Mouse (Mus musculus) CH12.LX (cell line): ENCODE data around the gene Aspdh. TPM values are rescaled to one million over a fixed set of nuclear protein-coding genes. Genes with fewer than 3 reads are reported as not detected.

Source experiments
- DNase-seq: peaks from one replicate; pipeline ENCODE4 v3.0.0-alpha.2; 2013; ENCODE audit errors: extremely low read depth
- H3K27ac ChIP-seq: 2 replicates; pipeline ENCODE4 v1.5.1; 2012; ENCODE audit warnings: low read depth, mild to moderate bottlenecking, control low read depth, moderate library complexity; ENCODE audit not compliant: insufficient read depth
- H3K27me3 ChIP-seq: replicated peaks from 2 replicates; pipeline ENCODE3; 2012; ENCODE audit warnings: inconsistent platforms
- H3K36me3 ChIP-seq, 2 experiments: replicated peaks in 1 of 2; 2 replicates each; pipeline versions ENCODE3 to v1.6.1; 2012; ENCODE audit warnings: inconsistent platforms in 1 of 2, low read length in 1 of 2, mild to moderate bottlenecking in 1 of 2, mixed read lengths in 1 of 2, moderate library complexity in 1 of 2; ENCODE audit not compliant: control insufficient read depth in 1 of 2, insufficient read depth in 1 of 2
- H3K4me1 ChIP-seq, 2 experiments: 2 replicates each; pipeline ENCODE4 v1.6.1; 2012; ENCODE audit warnings: inconsistent platforms in 1 of 2, moderate library complexity in 1 of 2; ENCODE audit not compliant: insufficient read depth in 2 of 2, control insufficient read depth in 1 of 2
- H3K4me2 ChIP-seq: 2 replicates; pipeline ENCODE4 v1.6.1; 2012; ENCODE audit warnings: low read depth, mild to moderate bottlenecking, control low read depth; ENCODE audit not compliant: poor library complexity, insufficient read depth, severe bottlenecking
- H3K4me3 ChIP-seq, 3 experiments: fragments of 150-350 bp in 1 of 3; sonication (generic) in 1 of 3; replicated peaks in 1 of 3; 2 replicates each; pipeline versions ENCODE3 to v1.5.1; 2011 to 2012; ENCODE audit warnings: low read depth in 2 of 3, low read length in 2 of 3, mild to moderate bottlenecking in 2 of 3, moderate library complexity in 2 of 3, control low read depth in 1 of 3, improper control_type of control experiment in 1 of 3, inconsistent platforms in 1 of 3, mixed read lengths in 1 of 3; ENCODE audit not compliant: poor library complexity in 1 of 3
- H3K79me2 ChIP-seq: replicated peaks from 2 replicates; pipeline ENCODE4 v1.6.1; 2012; ENCODE audit warnings: mild to moderate bottlenecking, moderate library complexity; ENCODE audit not compliant: control insufficient read depth, poor library complexity, insufficient read depth, severe bottlenecking; ENCODE audit errors: extremely low read depth
- H3K9ac ChIP-seq: 2 replicates; pipeline ENCODE4 v1.6.1; 2012; ENCODE audit warnings: low read depth, mild to moderate bottlenecking, control low read depth, moderate library complexity; ENCODE audit not compliant: insufficient read depth
- H3K9me3 ChIP-seq: replicated peaks from 2 replicates; pipeline ENCODE3; 2012; ENCODE audit warnings: low read length, inconsistent platforms, mixed read lengths
- CHD2 ChIP-seq: IDR thresholded peaks from 2 replicates; pipeline ENCODE4 v1.6.1; 2011; ENCODE audit warnings: low read length, improper control_type of control experiment
- CTCF ChIP-seq, 2 experiments: IDR thresholded peaks in 1 of 2; conservative IDR thresholded peaks in 1 of 2; 2 replicates each; pipeline ENCODE4 v1.5.1; 2011 to 2012; ENCODE audit warnings: low read depth in 2 of 2, low read length in 2 of 2, improper control_type of control experiment in 1 of 2, inconsistent platforms in 1 of 2, mild to moderate bottlenecking in 1 of 2, moderate library complexity in 1 of 2
- E2F4 ChIP-seq: IDR thresholded peaks from 2 replicates; pipeline ENCODE4 v1.6.1; 2011; ENCODE audit warnings: low read depth, low read length, improper control_type of control experiment; ENCODE audit not compliant: insufficient replicate concordance
- ELF1 ChIP-seq: IDR thresholded peaks from 2 replicates; pipeline ENCODE4 v1.6.1; 2014; ENCODE audit warnings: low read depth, mild to moderate bottlenecking, inconsistent platforms, low read length, improper control_type of control experiment
- EP300 ChIP-seq: IDR thresholded peaks from 2 replicates; pipeline ENCODE4 v1.6.1; 2011; ENCODE audit warnings: low read length, improper control_type of control experiment
- ETS1 ChIP-seq: conservative IDR thresholded peaks from 2 replicates; pipeline ENCODE4 v1.6.1; 2012; ENCODE audit warnings: low read depth, mild to moderate bottlenecking, inconsistent platforms, low read length, improper control_type of control experiment, moderate library complexity
- GABPA ChIP-seq: IDR thresholded peaks from 2 replicates; pipeline ENCODE4 v1.6.1; 2012; ENCODE audit warnings: low read depth, low read length, improper control_type of control experiment, inconsistent platforms; ENCODE audit not compliant: insufficient replicate concordance
- IRF4 ChIP-seq: IDR thresholded peaks from 2 replicates; pipeline ENCODE4 v1.6.1; 2014; ENCODE audit warnings: low read depth, mild to moderate bottlenecking, inconsistent platforms, low read length, improper control_type of control experiment
- JUN ChIP-seq: IDR thresholded peaks from 2 replicates; pipeline ENCODE4 v1.6.1; 2011; ENCODE audit warnings: low read depth, mild to moderate bottlenecking, low read length, improper control_type of control experiment, moderate library complexity; ENCODE audit not compliant: insufficient read depth
- JUND ChIP-seq: conservative IDR thresholded peaks from 2 replicates; pipeline ENCODE4 v1.6.1; 2011; ENCODE audit warnings: low read depth, low read length, improper control_type of control experiment
- MAFK ChIP-seq: IDR thresholded peaks from 2 replicates; pipeline ENCODE4 v1.6.1; 2011; ENCODE audit warnings: low read length, improper control_type of control experiment; ENCODE audit not compliant: insufficient replicate concordance
- MAZ ChIP-seq: IDR thresholded peaks from 2 replicates; pipeline ENCODE4 v1.6.1; 2012; ENCODE audit warnings: low read depth, mild to moderate bottlenecking, inconsistent platforms, low read length, improper control_type of control experiment, moderate library complexity
- MXI1 ChIP-seq: IDR thresholded peaks from 2 replicates; pipeline ENCODE4 v1.6.1; 2011; ENCODE audit warnings: mild to moderate bottlenecking, low read depth, low read length, improper control_type of control experiment
- MYC ChIP-seq: IDR thresholded peaks from 2 replicates; pipeline ENCODE4 v1.6.1; 2011; ENCODE audit warnings: low read depth, mild to moderate bottlenecking, improper control_type of control experiment, low read length
- NELFE ChIP-seq: IDR thresholded peaks from 2 replicates; pipeline ENCODE4 v1.6.1; 2011; ENCODE audit warnings: low read depth, low read length, improper control_type of control experiment
- NRF1 ChIP-seq: IDR thresholded peaks from 2 replicates; pipeline ENCODE4 v1.6.1; 2014; ENCODE audit warnings: low read depth, mild to moderate bottlenecking, inconsistent platforms, low read length, improper control_type of control experiment, moderate library complexity
- POLR2A ChIP-seq: IDR thresholded peaks from 2 replicates; pipeline ENCODE4 v1.6.1; 2011; ENCODE audit warnings: low read depth, mild to moderate bottlenecking, improper control_type of control experiment, low read length
- POLR2AphosphoS2 ChIP-seq: IDR thresholded peaks from 2 replicates; pipeline ENCODE4 v1.6.1; 2011; ENCODE audit warnings: low read depth, low read length, improper control_type of control experiment
- RAD21 ChIP-seq: IDR thresholded peaks from 2 replicates; pipeline ENCODE4 v1.6.1; 2011; ENCODE audit warnings: low read depth, mild to moderate bottlenecking, low read length, improper control_type of control experiment, moderate library complexity
- RCOR1 ChIP-seq: conservative IDR thresholded peaks from 2 replicates; pipeline ENCODE4 v1.6.1; 2012; ENCODE audit warnings: low read depth, mild to moderate bottlenecking, inconsistent platforms, low read length, improper control_type of control experiment
- SIN3A ChIP-seq: IDR thresholded peaks from 2 replicates; pipeline ENCODE4 v1.6.1; 2012; ENCODE audit warnings: low read length, improper control_type of control experiment, inconsistent platforms
- SMC3 ChIP-seq: IDR thresholded peaks from 2 replicates; pipeline ENCODE4 v1.6.1; 2011; ENCODE audit warnings: low read depth, low read length, improper control_type of control experiment
- TBP ChIP-seq: conservative IDR thresholded peaks from 2 replicates; pipeline ENCODE4 v1.6.1; 2011; ENCODE audit warnings: low read depth, low read length, improper control_type of control experiment
- TCF12 ChIP-seq: IDR thresholded peaks from 2 replicates; pipeline ENCODE4 v1.6.1; 2014; ENCODE audit warnings: low read depth, mild to moderate bottlenecking, inconsistent platforms, low read length, improper control_type of control experiment
- UBTF ChIP-seq: IDR thresholded peaks from 2 replicates; pipeline ENCODE4 v1.6.1; 2012; ENCODE audit warnings: low read depth, mild to moderate bottlenecking, inconsistent platforms, low read length, improper control_type of control experiment, moderate library complexity
- USF1 ChIP-seq: IDR thresholded peaks from 2 replicates; pipeline ENCODE4 v1.6.1; 2014; ENCODE audit warnings: low read depth, mild to moderate bottlenecking, inconsistent platforms, low read length, improper control_type of control experiment
- USF2 ChIP-seq: conservative IDR thresholded peaks from 2 replicates; pipeline ENCODE4 v1.6.1; 2011; ENCODE audit warnings: low read depth, low read length, improper control_type of control experiment
- ZC3H11A ChIP-seq: IDR thresholded peaks from 2 replicates; pipeline ENCODE4 v1.6.1; 2012; ENCODE audit warnings: low read depth, mild to moderate bottlenecking, inconsistent platforms, low read length, improper control_type of control experiment
- ZKSCAN1 ChIP-seq: IDR thresholded peaks from 2 replicates; pipeline ENCODE4 v1.6.1; 2012; ENCODE audit warnings: low read depth, inconsistent platforms, low read length, improper control_type of control experiment, borderline replicate concordance
- ZMIZ1 ChIP-seq: IDR thresholded peaks from 2 replicates; pipeline ENCODE4 v1.6.1; 2012; ENCODE audit warnings: low read depth, mild to moderate bottlenecking, inconsistent platforms, low read length, improper control_type of control experiment
- ZNF384 ChIP-seq: IDR thresholded peaks from 2 replicates; pipeline ENCODE4 v1.6.1; 2012; ENCODE audit warnings: low read depth, low read length, improper control_type of control experiment, inconsistent platforms
- dilution Hi-C: fragments of 300-500 bp; cut with MboI; formaldehyde crosslinking; loops from 2 replicates; pipeline ENCODE4 v1.14.3; 2020; ENCODE audit warnings: low sequenced_read_pairs; ENCODE audit not compliant: extremely low pct_unique_long_range_greater_than_20kb, extremely low pct_ligation_motif_present
- in situ Hi-C: fragments of 300-500 bp; cut with MboI; formaldehyde crosslinking; loops from 3 replicates; pipeline ENCODE4 v1.14.3; 2019; ENCODE audit warnings: low sequenced_read_pairs, low pct_ligation_motif_present, low pct_unique_long_range_greater_than_20kb, mixed read lengths
- polyA plus RNA-seq: library from polyadenylated mRNA; unstranded; fragments of >175 nt; gene quantifications from 2 replicates; pipeline ENCODE4 v1.2.1, GENCODE M21; 2012; ENCODE audit warnings: low read depth; ENCODE audit not compliant: insufficient read length
- total RNA-seq, 2 experiments: library from RNA; depleted of rRNA; stranded (reverse); fragments of 300-350 nt in 1 of 2; fragments of >200 nt in 1 of 2; gene quantifications; 2 replicates each; pipeline ENCODE4 v1.2.3; 2012 to 2014

Aspdh gene
- total and polyA plus RNA-seq, 3 experiments, result not detected

DNA sequence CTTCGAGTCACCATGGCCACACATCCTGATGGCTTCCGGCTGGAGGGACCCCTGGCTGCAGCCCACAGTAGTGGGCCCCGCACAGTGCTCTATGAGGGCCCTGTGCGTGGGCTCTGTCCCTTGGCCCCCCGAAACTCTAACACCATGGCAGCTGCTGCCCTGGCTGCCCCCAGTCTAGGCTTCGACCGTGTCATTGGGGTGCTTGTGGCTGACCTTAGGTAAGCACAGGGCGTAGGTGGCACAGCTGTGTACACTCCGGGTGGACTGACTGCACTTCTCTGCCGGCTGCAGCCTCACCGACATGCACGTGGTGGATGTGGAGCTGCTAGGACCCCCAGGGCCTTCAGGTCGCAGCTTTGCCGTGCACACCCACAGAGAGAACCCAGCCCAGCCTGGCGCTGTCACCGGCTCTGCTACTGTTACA lies 1.7 kb downstream of the Aspdh start:
- TF ChIP-seq TBP (no peak), NRF1 (no peak), MAZ (no peak), EP300 (no peak), ZC3H11A (no peak), SMC3 (no peak), USF1 (no peak), GABPA (no peak), E2F4 (no peak), POLR2A (no peak), JUN (no peak), SIN3A (no peak), NELFE (no peak), CTCF (conservative IDR thresholded peaks at IDR 0.05 in 1 of 2, IDR thresholded peaks at IDR 0.05 in 1 of 2; ENCODE audit: low read depth in 2 of 2, low read length in 2 of 2) (no peak), RAD21 (no peak), CHD2 (no peak), ELF1 (no peak)
- dilution Hi-C loops (no loop called here), in situ Hi-C loops (no loop called here)
- H3K9me3 ChIP-seq, result peaks cover 3% of the 10 kb centered on the region
- H3K79me2 ChIP-seq, result no peaks in the 10 kb centered on the region
- no peak for DNase-seq
- peaks cover 4 to 26% of the 10 kb centered on the region in 2 experiments for H3K36me3 ChIP-seq
- H3K9ac ChIP-seq, result no peak overlapping the region
- H3K4me1 ChIP-seq, result peaks cover 8 to 22% of the 10 kb centered on the region in 2 experiments
- H3K27me3 ChIP-seq, result peaks cover 41% of the 10 kb centered on the region
- H3K4me2 ChIP-seq, result no peak overlapping the region
- H3K4me3 ChIP-seq, result peak overlapping the region in 1 of 3 experiments; percentile 68
- H3K27ac ChIP-seq, result no peak overlapping the region

DNA sequence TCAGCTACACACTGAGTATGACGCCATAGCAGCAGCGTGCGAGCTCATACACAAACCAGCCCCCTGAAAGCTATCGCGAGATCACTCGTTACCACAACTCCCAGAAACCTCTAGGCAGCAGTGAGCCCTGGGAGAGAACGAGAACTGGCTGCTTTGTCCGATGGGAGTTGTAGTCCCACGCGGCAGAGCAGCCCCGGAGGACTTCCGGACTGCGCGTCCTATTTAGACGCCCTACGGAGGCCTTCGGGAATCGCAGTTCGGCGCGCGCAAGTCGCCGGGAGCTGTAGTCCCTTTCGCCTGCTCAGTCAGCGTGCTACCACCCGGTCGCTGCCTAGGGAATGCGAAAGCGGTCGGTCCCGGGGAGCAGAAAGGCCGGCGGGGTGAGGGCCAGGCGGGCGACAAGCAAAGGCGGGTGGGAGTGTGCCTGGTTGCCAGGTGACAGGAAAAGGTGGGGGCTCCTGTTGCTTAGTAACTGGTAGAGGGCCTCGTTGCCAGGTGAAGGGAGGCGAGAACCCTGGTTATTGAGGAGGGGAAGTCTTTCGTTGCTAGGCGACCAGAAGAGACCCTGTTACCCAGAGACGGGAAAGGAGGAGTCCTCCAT lies 2.7 kb downstream of the Aspdh start, which contains the start of gene Josd2:
TSS of gene Josd2 (plus strand) at position 170 of the 601 bp plus-strand sequence.
- DNase-seq, result peak; percentile 99
- Histone ChIP-seq H3K4me1 (peaks cover 8 to 25% of the 10 kb centered on the region in 2 experiments), H3K9ac (peak within 1 kb of the TSS; percentile 80), H3K27me3 (peaks cover 32% of the 10 kb centered on the region), H3K36me3 (peaks cover 4 to 27% of the 10 kb centered on the region in 2 experiments), H3K4me2 (peak within 1 kb of the TSS; percentile 69), H3K27ac (no peak within 1 kb of the TSS), H3K79me2 (no peaks in the 10 kb centered on the region), H3K9me3 (no peaks in the 10 kb centered on the region), H3K4me3 (peak within 1 kb of the TSS; percentile 68 to 87 (median 85))
- in situ Hi-C loops (no loop called here), dilution Hi-C loops (no loop called here)
- TF ChIP-seq TBP, result peak; percentile 77
- TF ChIP-seq MXI1, result peak; percentile 86
- no peak for TF ChIP-seq JUND
- TF ChIP-seq NRF1, result peak; percentile 65
- no peak for TF ChIP-seq ZNF384
- no peak for TF ChIP-seq ZKSCAN1
- TF ChIP-seq EP300, result no peak
- no peak for TF ChIP-seq ETS1
- TF ChIP-seq CTCF (conservative IDR thresholded peaks at IDR 0.05 in 1 of 2, IDR thresholded peaks at IDR 0.05 in 1 of 2; ENCODE audit: low read depth in 2 of 2, low read length in 2 of 2), result no peak
- peak; percentile 99 for TF ChIP-seq ELF1
- TF ChIP-seq ZMIZ1, result peak; percentile 94
- TF ChIP-seq USF2, result no peak
- TF ChIP-seq MAFK, result no peak
- TF ChIP-seq TCF12, result peak; percentile 78; the same call in 1 of the 2 replicates
- TF ChIP-seq POLR2AphosphoS2, result peak; percentile 80; the same call in 1 of the 2 replicates
- TF ChIP-seq MYC, result peak; percentile 77; the same call in 1 of the 2 replicates
- TF ChIP-seq POLR2A, result peak; percentile 93
- no peak for TF ChIP-seq E2F4
- no peak for TF ChIP-seq UBTF
- TF ChIP-seq IRF4, result peak; percentile 41; the same call in 1 of the 2 replicates
- TF ChIP-seq RCOR1, result no peak
- TF ChIP-seq CHD2, result peak; percentile 100
